Mouse (Mus musculus) hindbrain, embryonic 14.5 days (tissue): ENCODE measurements around the gene Clec18a. TPM values are rescaled to one million over a fixed set of nuclear protein-coding genes. Genes with fewer than 3 reads are reported as not detected.
"Not testable (repeated sequence)": the region's sequence is repeated elsewhere in the genome, so short reads cannot be mapped to it uniquely, and the experiment has no call there.

ENCODE experiments used
- ATAC-seq: fragments of 200-750 bp; cut with Nextera tagmentation; 2 replicates; pipeline ENCODE4 v1.8.0; 2017; ENCODE audit warnings: moderate number of reproducible peaks, mild to moderate bottlenecking, moderate TSS enrichment, moderate library complexity; ENCODE audit not compliant: low FRiP score
- DNase-seq: peaks from one replicate; pipeline ENCODE4 v3.0.0-alpha.2; 2015; ENCODE audit warnings: low spot score
- H3K27ac ChIP-seq: fragments of 300-500 bp; sonication (generic); 2 replicates; pipeline ENCODE4 v1.5.1; 2014; ENCODE audit warnings: mild to moderate bottlenecking, moderate library complexity
- H3K27me3 ChIP-seq: fragments of 300-500 bp; sonication (generic); 2 replicates; pipeline ENCODE4 v1.6.1; 2014; ENCODE audit warnings: mild to moderate bottlenecking, low read length, mixed read lengths; ENCODE audit not compliant: control insufficient read depth, insufficient read depth
- H3K36me3 ChIP-seq: fragments of 300-500 bp; sonication (generic); replicated peaks from 2 replicates; pipeline ENCODE4 v1.6.1; 2014; ENCODE audit not compliant: control insufficient read depth, insufficient read depth
- H3K4me1 ChIP-seq: fragments of 300-500 bp; sonication (generic); replicated peaks from 2 replicates; pipeline ENCODE4 v1.6.1; 2014; ENCODE audit warnings: antibody characterized with exemption, low read length, mixed read lengths; ENCODE audit not compliant: control insufficient read depth, insufficient read depth
- H3K4me2 ChIP-seq: fragments of 300-500 bp; sonication (generic); replicated peaks from 2 replicates; pipeline ENCODE4 v1.6.1; 2014; ENCODE audit warnings: mild to moderate bottlenecking, moderate library complexity
- H3K4me3 ChIP-seq: fragments of 300-500 bp; sonication (generic); replicated peaks from 2 replicates; pipeline ENCODE4 v1.5.1; 2014; ENCODE audit warnings: mild to moderate bottlenecking, low read length
- H3K9ac ChIP-seq: fragments of 300-500 bp; sonication (generic); 2 replicates; pipeline ENCODE4 v1.6.1; 2014
- H3K9me3 ChIP-seq: fragments of 300-500 bp; sonication (generic); 2 replicates; pipeline ENCODE4 v1.6.1; 2016; ENCODE audit warnings: low read length; ENCODE audit not compliant: control insufficient read depth
- WGBS: fragments of 180-500 bp; shearing (Covaris S2); extraction: QIAGEN DNeasy Blood & Tissue Kit; methylation state at CpG from one replicate; pipeline ENCODE4 v1.1.7; 2014; 5-methylcytosine and 5-hydroxymethylcytosine counted together
- microRNA-seq: library from miRNA; unstranded; fragments of <30 nt; microRNA quantifications from one replicate; pipeline ENCODE4, GENCODE M21; 2016
- polyA plus RNA-seq: library from polyadenylated mRNA; unstranded; fragments of >200 nt; fragmentation: Nextera tagmentation; extraction: Ambion mirVana; gene quantifications from 2 replicates; pipeline ENCODE4 v1.2.1, GENCODE M21; 2014

The Clec18a gene
- polyA plus RNA-seq, 1 experiment from 2014 or later: 0.44 TPM

- H3K27me3 ChIP-seq: no peaks in the 10 kb centered on the region; the same call in none of the 2 replicates
- peak overlapping the region; percentile 68 for H3K9ac ChIP-seq
- H3K4me1 ChIP-seq: peaks cover 4% of the 10 kb centered on the region; the same call in 1 of the 2 replicates
- no peaks in the 10 kb centered on the region for H3K9me3 ChIP-seq
- H3K27ac ChIP-seq: peak overlapping the region; percentile 55; the same call in 1 of the 2 replicates
- peak overlapping the region; percentile 78 for H3K4me2 ChIP-seq
- ATAC-seq: peak; percentile 88
- peak overlapping the region; percentile 48 for H3K4me3 ChIP-seq
- WGBS: 1% methylated on average over 31 of the region's 31 CpGs
- DNase-seq: peak; percentile 88
- H3K36me3 ChIP-seq: no peaks in the 10 kb centered on the region
These were observed 64.8 kb downstream of the Clec18a start for GRCm38 (mm10) chr8:111027391-111027937.

DNA sequence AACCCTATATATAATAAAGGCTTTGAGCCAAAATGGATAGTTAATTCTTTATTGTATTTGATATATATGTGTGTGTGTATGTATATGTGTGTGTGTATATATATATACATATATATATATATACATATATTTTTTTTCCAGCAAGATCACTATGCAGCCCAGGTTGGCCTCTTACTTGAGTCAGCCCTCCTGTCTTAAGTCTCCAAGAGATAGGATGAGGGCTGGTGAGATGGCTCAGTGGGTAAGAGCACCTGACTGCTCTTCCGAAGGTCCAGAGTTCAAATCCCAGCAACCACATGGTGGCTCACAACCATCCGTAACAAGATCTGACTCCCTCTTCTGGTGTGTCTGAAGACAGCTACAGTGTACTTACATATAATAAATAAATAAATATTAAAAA is 65.6 kb downstream of the Clec18a start:
- H3K27me3 ChIP-seq, H3K27ac ChIP-seq, H3K4me1 ChIP-seq, DNase-seq, H3K9me3 ChIP-seq, H3K9ac ChIP-seq, H3K4me2 ChIP-seq, H3K36me3 ChIP-seq, H3K4me3 ChIP-seq, ATAC-seq: not testable (repeated sequence)
- WGBS: 91% methylated on average over 1 of the region's 2 CpGs

DNA sequence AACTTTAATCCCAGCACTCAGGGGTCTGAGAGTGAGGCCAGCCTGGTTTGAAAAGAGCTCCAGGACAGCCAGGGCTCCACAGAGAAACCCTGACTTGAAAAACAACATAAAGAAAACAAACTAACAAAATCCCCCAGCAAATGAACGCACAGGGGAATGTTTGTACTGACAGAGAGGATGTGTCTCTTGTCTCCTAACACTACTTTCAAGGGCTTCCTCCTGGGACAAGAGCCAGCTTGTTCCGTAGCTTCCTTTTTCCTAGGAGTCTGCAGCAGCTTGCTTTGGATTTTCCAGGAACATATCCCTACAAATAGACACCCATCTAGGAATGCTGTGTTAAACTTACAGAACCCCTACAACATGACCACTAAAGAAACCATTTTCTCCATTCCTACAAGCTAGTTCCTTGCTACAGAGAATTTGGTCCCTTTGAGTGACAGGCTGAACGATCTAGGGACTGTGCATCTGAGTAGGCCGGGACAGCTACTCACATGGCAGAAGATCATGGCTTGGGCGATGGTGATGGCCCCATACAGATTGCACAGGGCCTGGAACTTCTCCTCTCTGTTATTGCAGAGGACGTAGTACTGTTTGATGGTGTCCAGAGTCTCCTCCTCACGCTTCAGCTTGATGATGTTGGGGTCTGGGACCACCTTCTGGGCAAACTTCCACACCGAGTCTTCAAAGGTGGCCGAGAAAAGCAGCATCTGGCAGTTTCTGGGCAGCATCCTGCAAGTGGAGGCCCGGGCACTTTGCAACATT is 81.8 kb downstream of the Clec18a start:
- H3K36me3 ChIP-seq: peaks cover 70% of the 10 kb centered on the region
- 92% methylated on average over 9 of the region's 10 CpGs for WGBS
- H3K4me3 ChIP-seq, H3K4me1 ChIP-seq, H3K27me3 ChIP-seq, DNase-seq, H3K9ac ChIP-seq, ATAC-seq, H3K27ac ChIP-seq, H3K9me3 ChIP-seq, H3K4me2 ChIP-seq: not testable (repeated sequence)

Small RNA genes lying within 50 kb of the gene (microRNA-seq; reads per million reads assigned to microRNA genes)
- not detected for gene Gm24103
- not detected for gene Mir3473d

Other genes starting within 250 kb of the Clec18a start
- 66.7 and 73.0 TPM in 2 replicates for gene Cog4, start 245.8 kb downstream of the Clec18a start, polyA plus RNA-seq
- 92.2 and 102 TPM in 2 replicates for gene Sf3b3, start 245.6 kb downstream of the Clec18a start, polyA plus RNA-seq
- 5.0 and 5.8 TPM in 2 replicates for gene Fuk, start 189.9 kb downstream of the Clec18a start, polyA plus RNA-seq
- 17.6 and 18.3 TPM in 2 replicates for gene St3gal2, start 172.5 kb downstream of the Clec18a start, polyA plus RNA-seq
- 13.0 and 13.3 TPM in 2 replicates for gene Ddx19a, start 94.6 kb downstream of the Clec18a start, polyA plus RNA-seq
- 8.1 and 9.1 TPM in 2 replicates for gene Ddx19b, start 60.7 kb downstream of the Clec18a start, polyA plus RNA-seq
- gene Aars, start 59.3 kb downstream of the Clec18a start, polyA plus RNA-seq: 79.2 and 91.1 TPM in 2 replicates
- gene Exosc6, start 36.1 kb downstream of the Clec18a start, polyA plus RNA-seq: not detected in 2 replicates
- 7.2 and 8.4 TPM in 2 replicates for gene Pdpr, start 2.2 kb upstream of the Clec18a start, polyA plus RNA-seq
- 85.8 and 89.0 TPM in 2 replicates for gene Glg1, start 166.8 kb upstream of the Clec18a start, polyA plus RNA-seq
- gene Rfwd3, start 207.8 kb upstream of the Clec18a start, polyA plus RNA-seq: 24.9 and 30.0 TPM in 2 replicates
- 0.40 and 0.47 TPM in 2 replicates for gene Mlkl, start 245.8 kb upstream of the Clec18a start, polyA plus RNA-seq